Mouse (Mus musculus): ENCODE results near the gene Igfbp5. TPM values are rescaled to one million over a fixed set of nuclear protein-coding genes. Genes with fewer than 3 reads are reported as not detected.

Igfbp5 gene
- total RNA-seq, 2 experiments from 2014 or later = 85.9 to 120 TPM

DNA sequence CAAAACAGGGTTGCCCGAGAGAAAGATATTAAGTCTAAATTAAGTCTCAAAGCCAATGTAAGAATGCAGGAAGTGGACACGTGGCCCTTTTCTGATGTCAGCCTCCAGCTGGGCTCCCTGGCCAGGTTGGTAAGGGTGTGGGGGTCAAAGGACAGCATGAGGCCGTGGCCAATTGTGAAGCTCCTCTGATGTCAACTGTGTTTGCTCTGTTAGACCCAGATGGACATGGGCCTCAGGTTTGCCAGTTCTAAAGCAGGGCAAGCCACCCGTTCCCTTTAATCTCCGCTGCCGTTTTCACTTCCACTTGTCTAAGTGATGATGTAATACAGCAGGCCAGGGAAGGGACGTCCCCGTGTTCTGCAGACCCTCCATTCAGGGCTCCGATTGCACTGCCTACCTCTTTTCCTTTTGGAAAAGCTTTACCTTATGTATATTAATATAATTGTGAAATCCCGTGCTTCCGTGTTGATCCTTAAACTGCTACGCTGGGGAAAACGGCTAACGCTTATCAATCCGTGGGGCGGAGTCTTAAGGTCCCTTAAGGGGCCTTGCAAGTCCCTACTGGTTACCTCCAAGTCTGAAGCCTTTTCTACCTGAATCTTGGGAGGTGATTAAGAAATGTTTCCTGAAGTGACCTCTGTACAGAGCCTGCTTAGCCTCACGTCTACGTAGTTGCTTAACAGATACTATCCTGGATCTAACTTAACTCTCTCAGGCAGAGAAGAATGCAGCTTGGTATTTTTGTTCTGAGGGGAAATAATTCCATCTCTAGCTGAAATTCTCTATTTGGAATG, 31.8 kb downstream of the Igfbp5 start:
- no peak for DNase-seq

DNA sequence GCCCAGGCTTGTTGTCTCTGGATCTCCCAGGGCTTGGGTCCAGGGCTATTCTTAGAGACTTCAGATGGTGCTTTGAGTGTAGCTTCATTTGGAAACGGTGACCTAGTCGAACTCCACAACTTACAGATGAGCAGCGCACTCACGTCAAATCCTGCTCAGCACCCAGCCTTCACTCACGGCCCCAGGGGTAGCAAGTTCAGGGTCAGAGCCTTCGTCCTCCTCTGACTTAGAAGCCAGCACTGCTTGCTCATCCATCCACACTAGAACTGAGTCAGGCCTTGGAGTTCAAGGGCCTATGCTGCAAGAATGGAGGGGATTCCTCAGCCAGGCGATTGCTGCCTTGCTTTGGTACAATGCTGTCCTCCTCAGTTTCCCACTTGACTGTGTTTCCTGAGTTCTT, 34.9 kb downstream of the Igfbp5 start:
- DNase-seq = peak; percentile 39

- peak; percentile 50 for DNase-seq
Observed at GRCm38 (mm10) chr1:72839356-72839755, 35.3 kb downstream of the Igfbp5 start.

DNA sequence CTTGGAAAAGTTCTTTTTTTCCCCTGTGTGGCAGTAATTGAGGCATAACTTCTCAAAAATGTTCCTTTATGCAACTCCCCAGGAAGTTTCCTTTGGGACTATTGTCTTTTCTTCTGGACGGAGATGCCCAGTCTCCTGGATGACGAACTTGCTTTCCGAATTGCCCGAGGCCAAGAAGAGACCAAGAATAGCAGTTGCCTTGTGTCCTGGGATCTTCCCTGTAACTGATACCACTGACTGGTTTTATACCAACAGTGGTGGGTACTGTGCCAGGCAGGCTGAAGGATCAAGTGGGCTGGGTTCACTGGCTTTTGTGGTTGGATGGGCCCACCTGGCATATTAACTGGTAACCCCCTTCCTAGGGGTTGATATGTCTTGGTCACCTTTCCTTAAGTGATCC, 41.1 kb downstream of the Igfbp5 start:
- no peak for DNase-seq

DNA sequence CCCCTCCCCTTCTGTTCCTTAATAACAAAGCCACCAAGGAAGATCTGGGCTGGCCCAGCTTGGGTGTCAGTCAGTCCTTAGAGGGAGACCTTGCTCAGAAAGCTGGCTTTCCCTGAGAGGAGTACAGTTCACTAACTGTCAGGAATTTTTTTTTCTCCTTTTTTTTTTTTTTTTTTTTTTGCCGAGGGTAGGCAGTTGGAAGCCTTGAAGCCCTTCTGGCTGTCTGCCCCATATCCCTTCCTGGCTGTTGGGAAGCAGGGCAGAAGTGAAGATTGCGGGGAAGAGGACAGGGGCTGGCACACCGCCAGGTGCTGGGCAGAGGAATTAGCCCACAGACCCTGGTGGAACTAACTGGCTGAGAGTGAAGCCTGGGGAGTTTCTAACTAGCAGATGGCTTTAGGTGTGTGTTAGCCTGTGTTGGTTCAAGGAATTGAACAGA, 42.0 kb downstream of the Igfbp5 start:
- peak; percentile 36 for DNase-seq

DNA sequence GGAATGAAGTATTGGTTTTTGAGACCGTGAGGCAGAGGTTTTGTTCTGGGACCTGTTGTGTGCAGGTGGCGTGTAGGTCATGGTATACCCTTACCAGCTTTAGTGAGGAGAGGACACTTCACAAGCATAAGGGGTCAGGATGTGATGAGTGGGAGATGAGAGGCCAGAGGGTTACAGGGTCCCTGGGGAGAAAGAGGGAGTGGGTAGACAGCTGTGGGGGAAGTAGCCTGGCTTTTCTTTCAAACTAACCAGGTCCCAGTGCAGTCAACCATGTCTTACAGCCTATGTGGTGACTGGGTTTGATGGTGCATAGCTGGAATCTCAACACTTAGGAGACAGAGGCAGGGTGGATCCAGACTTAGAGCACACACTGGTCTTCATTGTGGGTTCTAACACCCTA, 44.2 kb downstream of the Igfbp5 start:
- DNase-seq = no peak

- DNase-seq = no peak
Observed at GRCm38 (mm10) chr1:72828843-72829242, 45.8 kb downstream of the Igfbp5 start.

DNA sequence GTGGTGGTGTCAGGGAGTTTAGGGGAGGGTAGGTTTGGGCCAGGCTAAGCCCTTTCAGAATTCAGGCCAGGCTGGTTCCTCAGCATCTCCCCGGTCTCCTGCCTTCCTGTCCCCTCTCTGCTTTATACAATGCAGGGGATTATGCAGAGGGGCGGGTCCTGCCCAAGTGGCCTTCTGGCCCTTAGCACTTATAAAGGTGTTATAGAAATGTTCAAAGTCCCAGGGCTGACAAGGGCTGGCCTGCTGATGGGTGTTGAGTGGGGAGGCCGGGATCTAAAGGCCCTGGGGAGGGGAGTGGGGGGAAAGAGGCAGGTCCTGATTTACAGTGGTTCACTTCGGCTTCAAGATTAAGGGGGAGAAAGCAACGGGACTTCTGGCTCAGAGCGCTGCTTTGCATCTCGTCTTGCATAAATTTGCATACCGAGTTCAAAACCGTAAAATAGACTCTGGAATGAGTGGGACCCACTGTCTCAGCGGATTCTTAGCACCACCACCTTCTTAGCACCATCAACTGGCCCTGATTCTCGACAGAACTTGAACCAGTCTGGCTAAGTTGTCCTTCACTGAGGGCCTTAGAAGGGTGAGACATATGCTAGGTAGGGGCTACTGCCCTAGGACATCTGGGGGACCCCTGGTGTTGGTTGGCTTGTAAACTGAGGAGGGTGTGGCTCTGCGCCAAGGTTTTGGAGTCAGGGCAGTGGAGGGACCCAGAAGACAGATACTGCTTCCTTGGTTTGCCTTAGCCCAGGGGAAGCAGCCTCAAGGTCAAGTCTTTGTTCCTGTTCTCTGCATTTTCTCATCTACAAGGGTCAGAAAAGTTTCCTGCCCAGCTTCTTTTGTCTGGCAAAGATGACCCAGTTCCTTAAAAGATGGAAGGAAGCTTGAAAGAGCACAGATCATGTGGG, 47.0 kb downstream of the Igfbp5 start:
- DNase-seq = no peak

- no peak for DNase-seq
Observed at GRCm38 (mm10) chr1:72826931-72827330, 47.8 kb downstream of the Igfbp5 start.

DNA sequence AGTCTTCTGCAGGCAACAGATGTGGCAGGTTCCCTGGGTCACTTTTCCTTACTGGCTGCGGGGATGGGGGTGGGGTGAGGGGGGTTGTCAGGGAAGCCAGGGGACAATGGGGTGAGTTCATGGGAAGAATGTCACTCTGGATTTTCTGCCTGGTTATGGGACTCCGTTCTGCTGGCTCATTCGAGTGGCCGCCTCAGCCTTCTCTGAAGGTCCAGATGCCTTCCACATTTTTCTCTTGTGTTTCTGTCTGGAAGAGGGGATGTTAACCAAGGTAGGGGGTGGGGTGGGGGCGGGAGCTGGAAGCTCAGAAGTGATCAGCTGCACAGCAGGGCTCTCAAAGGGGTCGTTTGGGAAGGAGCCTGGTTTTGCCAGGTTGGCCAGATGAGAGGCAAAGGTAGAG, 48.2 kb downstream of the Igfbp5 start:
- DNase-seq = no peak

DNA sequence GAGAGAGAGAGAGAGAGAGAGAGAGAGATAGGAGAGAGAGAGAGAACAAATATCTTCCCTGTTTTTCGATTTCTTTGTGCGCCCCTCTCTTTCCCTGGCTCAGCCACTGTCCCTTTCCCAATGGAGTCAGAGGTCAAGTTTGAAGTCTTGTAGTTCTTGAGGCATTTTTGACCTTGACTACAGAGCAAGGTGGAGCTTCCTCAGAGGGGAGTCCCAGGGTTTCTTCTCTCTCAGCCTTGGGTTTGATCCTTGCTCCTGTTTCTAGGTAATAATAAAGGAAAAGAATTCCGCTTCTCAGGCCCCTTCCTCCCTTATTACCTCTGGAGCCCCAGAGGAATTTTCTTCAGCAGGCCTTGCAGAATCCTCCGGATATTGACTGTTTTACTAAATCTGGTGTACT, 48.8 kb downstream of the Igfbp5 start:
- DNase-seq = no peak

- DNase-seq = peak; percentile 15
Observed at GRCm38 (mm10) chr1:72825286-72825685, 49.4 kb downstream of the Igfbp5 start.

- DNase-seq = no peak
Observed at GRCm38 (mm10) chr1:72824707-72825101, 50.0 kb downstream of the Igfbp5 start.

- peak; percentile 59 for DNase-seq
Observed at GRCm38 (mm10) chr1:72823751-72824706, 50.7 kb downstream of the Igfbp5 start, which contains the start of gene Igfbp2. Gene Igfbp2 (plus strand): TSS chr1:72824503.

DNA sequence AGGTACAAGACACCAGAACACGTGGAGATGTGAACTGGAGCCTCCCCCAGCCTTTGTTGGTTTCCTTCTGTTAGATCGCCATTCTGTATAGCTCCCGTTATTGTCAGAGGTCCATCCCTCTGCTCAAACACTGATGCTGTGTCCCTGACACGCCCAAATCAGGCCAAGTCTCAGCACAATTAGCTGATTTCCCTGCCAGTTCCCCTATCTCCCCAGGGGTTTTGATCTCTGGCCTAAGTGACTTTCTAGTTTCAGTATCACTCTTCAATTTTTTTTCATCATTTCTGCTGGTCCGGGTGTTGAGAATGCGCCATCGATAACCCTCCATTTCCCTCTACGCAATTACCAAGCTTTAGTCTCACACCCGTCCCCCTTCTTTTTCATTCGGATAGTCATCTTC, 51.8 kb downstream of the Igfbp5 start:
- no peak for DNase-seq

DNA sequence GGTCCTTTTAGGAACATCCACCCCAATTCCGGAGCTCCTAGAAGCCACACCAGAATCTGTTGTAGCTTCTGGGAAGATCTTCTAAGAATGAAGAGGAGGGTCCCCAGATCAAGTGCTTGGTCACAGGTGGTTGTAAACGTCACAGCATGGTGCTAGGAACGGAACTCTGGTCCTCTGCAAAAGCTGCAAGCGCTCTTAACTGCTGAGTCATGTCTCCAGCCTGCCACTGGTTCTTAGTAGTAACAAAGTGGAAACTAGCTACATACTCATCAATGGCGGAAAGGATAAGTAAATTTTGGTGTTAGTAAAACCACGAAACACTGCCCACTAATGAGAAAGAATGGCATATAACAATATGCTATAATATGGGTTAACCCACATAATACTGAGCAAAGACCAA, 54.7 kb downstream of the Igfbp5 start:
- DNase-seq = no peak

DNA sequence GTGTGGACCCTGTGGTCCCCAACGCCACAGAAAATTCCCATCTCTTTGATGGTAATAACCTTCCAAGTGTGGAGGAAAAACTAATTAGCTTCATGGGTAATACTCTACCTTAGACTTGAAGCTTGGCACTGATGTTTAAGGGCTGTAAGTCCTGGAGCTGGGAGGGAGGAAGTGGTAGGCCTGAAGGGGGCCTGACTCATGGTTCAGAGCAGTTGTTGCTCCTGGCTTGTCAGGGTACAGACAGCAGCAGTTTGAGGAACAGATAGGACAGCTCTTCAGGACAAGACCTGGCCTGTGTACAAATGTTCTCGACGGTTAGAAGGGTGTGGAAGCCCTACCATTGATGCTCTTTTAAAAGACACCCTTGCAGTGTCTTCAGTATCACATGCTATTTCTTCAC, 59.1 kb downstream of the Igfbp5 start:
- no peak for DNase-seq

- DNase-seq = no peak
Observed at GRCm38 (mm10) chr1:72815184-72815583, 59.5 kb downstream of the Igfbp5 start.

DNA sequence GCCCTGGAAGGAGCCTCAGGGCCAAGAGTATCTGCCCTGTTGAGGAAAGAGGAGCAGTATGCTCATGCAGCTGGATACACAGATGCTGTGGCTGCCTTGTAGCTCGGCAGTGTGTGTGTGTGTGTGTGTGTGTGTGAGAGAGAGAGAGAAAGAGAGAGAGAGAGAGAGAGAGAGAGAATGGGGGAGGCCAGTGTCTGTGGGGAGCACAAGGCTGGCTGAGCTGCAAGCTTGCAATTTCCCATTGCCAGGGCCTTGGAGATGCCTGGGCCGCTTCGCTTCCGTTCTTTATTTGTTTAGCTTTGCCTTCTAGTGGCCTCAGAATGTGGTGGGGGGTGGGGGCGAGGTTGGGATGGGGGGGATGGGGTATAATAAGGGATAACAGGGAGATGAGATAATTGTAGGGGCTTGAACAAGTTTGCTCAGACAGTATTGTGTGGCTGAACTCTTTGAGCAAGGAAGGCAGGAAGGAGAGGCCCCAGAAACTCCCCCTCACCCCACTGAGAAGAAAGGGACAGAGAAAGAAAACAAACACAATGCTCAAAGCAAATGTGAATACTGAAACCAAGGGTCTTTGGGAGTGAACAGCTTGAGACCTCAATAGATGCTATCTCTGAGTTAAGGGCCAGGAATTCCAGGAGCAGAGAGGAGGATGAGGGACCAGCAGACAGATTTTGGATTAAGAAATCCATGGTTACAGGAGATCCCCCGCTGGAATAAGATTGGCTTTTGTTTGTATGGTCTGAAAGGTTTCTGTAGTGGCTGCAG, 60.9 kb downstream of the Igfbp5 start:
- DNase-seq = no peak

DNA sequence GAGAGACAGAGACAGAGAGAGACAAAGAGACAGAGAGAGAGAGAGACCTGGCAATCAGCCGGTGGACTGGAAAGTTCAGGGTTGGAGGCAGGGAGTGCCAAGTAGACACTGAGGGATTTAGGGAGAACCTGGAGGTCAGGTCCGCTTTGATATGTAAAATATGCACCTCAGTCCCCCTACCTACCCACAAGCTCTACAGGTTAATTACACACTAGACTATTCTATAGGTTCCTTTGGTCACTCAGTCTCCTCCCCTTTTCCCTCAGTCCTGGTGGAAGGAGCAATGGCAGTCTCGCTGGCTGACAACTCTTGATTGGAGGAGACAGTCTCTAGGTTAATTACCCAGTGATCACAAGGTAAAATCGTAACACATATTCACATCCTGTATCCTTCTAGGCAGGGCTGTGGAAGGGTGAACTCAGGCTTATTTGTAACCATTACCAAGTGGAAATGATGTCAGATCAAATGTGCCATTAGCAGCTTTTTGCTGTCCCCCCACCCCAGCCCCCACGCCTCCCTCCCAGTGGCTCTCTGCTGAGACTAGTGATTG, 61.5 kb downstream of the Igfbp5 start:
- no peak for DNase-seq

DNA sequence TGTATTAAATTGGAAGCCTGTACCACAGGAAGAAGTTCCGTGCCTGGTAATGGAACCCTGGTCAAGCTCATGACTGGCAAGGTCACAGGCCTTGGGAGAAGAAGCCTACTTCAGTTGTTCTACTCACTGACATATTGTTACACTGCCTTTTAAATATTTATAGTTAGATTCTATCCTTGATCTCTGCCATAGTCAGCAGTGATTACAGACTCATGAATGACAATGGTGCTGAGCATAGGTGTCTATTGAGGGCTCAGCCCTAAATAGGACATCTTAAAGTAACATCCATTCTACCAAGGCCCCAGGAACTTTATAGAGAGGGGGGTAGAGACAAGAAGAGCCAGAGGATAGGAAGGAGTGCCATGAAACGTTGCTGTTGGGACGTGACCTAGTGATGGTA, 63.6 kb downstream of the Igfbp5 start:
- DNase-seq = no peak

Data from adrenal gland, postnatal 10 days (tissue).